Mouse (Mus musculus): ENCODE data around the gene Tango2. TPM values are rescaled to one million over a fixed set of nuclear protein-coding genes. Genes with fewer than 3 reads are reported as not detected.

Tango2 gene
- polyA plus RNA-seq, 1 experiment from 2014 or later: 66.5 TPM

DNA sequence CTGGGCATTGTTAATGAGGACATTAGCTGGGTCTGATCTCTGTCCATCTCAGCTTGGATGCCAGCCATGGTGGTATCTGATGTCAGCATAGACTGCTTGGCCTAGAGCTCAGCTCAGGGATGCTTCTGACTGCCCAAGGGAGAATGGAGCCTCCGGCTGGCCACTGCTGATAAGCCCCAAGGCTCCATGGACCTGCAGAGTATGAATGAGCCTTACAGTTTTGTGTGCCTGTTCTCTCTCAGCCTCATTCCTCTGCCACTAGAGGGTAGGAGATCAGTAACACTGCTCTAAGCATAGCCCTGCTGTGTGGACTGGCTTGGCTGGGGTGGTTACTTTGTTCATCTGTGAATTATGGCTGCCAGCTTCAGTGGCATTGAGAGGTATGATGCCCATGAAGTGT is 5.2 kb upstream of the Tango2 start:
- H3K27me3 ChIP-seq: peaks cover 6% of the 10 kb centered on the region; the same call in 1 of the 2 replicates
- no peak overlapping the region for H3K9ac ChIP-seq (replicated peaks)
- no peak overlapping the region for H3K4me2 ChIP-seq (replicated peaks)
- peaks cover 42% of the 10 kb centered on the region for H3K4me1 ChIP-seq (replicated peaks)
- WGBS: 89% methylated on average over 1 of the region's 1 CpGs
- no peaks in the 10 kb centered on the region for H3K9me3 ChIP-seq
- ATAC-seq: no peak
- H3K36me3 ChIP-seq: peaks cover 16% of the 10 kb centered on the region
- no peak overlapping the region for H3K4me3 ChIP-seq (replicated peaks)
- no peak overlapping the region for H3K27ac ChIP-seq

GRCm38 (mm10) chr16:18351313-18352055 is 3.6 kb upstream of the Tango2 start:
- Histone ChIP-seq H3K27me3 (peaks cover 11% of the 10 kb centered on the region; the same call in 1 of the 2 replicates), H3K36me3 (peaks cover 16% of the 10 kb centered on the region)
- 57% methylated on average over 5 of the region's 5 CpGs for WGBS

GRCm38 (mm10) chr16:18349761-18350325 is 1.9 kb upstream of the Tango2 start:
- Histone ChIP-seq H3K27ac (no peak overlapping the region), H3K4me2 (replicated peaks) (peak overlapping the region; percentile 78), H3K9ac (replicated peaks) (peak overlapping the region; percentile 89), H3K4me3 (replicated peaks) (peak overlapping the region; percentile 90; the same call in 1 of the 2 replicates), H3K27me3 (peaks cover 11% of the 10 kb centered on the region; the same call in 1 of the 2 replicates), H3K4me1 (replicated peaks) (peaks cover 53% of the 10 kb centered on the region), H3K9me3 (no peaks in the 10 kb centered on the region), H3K36me3 (peaks cover 16% of the 10 kb centered on the region)
- ATAC-seq: no peak
- 71% methylated on average over 12 of the region's 12 CpGs for WGBS

More at GRCm38 (mm10) chr16:18351313-18352055, 3.6 kb upstream of the Tango2 start:
- Histone ChIP-seq H3K4me2 (replicated peaks) (no peak overlapping the region), H3K4me3 (replicated peaks) (no peak overlapping the region), H3K9ac (replicated peaks) (no peak overlapping the region), H3K27ac (no peak overlapping the region), H3K4me1 (replicated peaks) (peaks cover 45% of the 10 kb centered on the region), H3K9me3 (no peaks in the 10 kb centered on the region)
- no peak for ATAC-seq

DNA sequence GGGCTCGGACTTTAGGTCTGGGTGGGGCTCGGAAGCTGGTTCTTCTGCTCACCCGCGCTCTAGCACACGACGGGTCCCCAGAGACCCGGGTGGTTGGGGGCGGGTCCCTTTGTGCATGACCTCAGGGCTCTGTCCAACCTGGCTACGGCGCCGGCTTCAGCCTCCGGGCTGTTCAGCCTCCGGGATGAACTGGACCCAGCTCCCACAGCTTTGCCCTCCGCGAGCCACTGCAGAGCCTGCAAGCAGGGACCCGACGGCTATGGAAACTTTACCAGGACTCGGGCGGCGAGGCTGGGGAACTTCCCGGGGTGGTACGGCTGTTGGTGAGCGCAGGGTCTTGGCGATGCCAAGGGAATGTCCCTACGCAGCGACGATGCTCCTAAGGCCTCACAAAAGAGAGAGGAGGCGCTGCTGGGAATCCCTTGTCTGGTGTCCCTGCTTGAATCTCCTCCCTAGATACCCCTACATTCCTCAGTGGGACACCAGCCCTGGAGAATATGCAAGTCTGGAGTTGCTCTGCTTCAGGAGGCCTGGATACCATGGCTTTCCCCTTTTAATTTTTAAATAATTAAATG is 785 bp upstream of the Tango2 start:
- Histone ChIP-seq H3K4me2 (replicated peaks) (peak overlapping the region; percentile 78), H3K27me3 (peaks cover 11% of the 10 kb centered on the region; the same call in 1 of the 2 replicates), H3K27ac (0 out of 2 replicates have a peak overlapping the region, but pooled peaks have one; percentile 35), H3K9ac (replicated peaks) (peak overlapping the region; percentile 89), H3K9me3 (no peaks in the 10 kb centered on the region), H3K4me1 (replicated peaks) (peaks cover 61% of the 10 kb centered on the region), H3K4me3 (replicated peaks) (peak overlapping the region; percentile 90), H3K36me3 (peaks cover 9% of the 10 kb centered on the region; the same call in 1 of the 2 replicates)
- WGBS: under 1% methylated on average over 28 of the region's 28 CpGs
- ATAC-seq: peak; percentile 2

DNA sequence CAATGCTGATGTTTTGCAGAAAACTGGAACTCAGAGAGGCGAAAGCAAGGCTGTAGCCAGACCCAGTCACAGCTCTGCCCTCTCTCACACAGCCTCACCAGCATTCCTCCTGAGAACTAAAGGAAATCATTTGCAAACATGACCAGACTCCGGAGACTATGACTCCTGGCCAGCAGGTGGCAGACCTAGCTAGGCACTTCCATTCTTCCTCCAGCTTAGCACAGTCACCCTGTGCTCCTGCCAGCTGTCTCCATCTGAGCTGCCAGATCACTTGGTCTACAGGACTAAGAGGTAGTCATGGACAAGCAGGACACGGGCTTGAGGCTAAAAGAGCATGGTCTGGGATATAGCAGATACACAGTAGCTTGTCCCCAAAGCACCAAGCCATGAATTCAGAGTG is 2.7 kb downstream of the Tango2 start:
- ATAC-seq: peak; percentile 19
- no peaks in the 10 kb centered on the region for H3K9me3 ChIP-seq
- H3K27me3 ChIP-seq: peaks cover 11% of the 10 kb centered on the region; the same call in 1 of the 2 replicates
- H3K36me3 ChIP-seq: no peaks in the 10 kb centered on the region
- H3K9ac ChIP-seq (replicated peaks): no peak overlapping the region
- no peak overlapping the region for H3K4me2 ChIP-seq (replicated peaks)
- WGBS: 2% methylated on average over 3 of the region's 3 CpGs
- H3K4me3 ChIP-seq (replicated peaks): no peak overlapping the region
- peaks cover 60% of the 10 kb centered on the region for H3K4me1 ChIP-seq (replicated peaks)
- H3K27ac ChIP-seq: peak overlapping the region; percentile 65

DNA sequence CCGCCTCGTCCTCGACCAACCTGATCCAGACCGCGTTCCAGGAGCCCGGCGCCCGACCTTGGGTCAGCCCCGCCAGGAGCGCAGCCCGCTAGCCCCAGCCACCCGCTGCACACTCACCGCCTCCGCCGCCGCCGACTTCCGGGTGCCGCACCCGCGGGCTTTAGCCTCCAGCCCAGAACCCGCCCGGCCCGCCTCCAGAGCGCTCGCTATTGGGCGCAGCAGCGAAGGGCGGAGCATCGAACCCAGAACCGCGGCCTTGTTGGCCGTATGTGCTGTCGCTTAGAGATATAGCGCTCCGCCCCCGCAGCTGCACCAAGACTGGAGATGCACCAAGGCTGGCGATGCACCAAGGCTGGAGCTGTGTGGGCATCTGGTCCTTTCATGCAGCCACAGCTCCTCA is 4.1 kb downstream of the Tango2 start:
- peak overlapping the region; percentile 73 for H3K9ac ChIP-seq (replicated peaks)
- 0 out of 2 replicates have a peak, but pooled peaks cover 5% of the 10 kb centered on the region for H3K27me3 ChIP-seq
- H3K36me3 ChIP-seq: 0 out of 2 replicates have a peak, but pooled peaks cover 3% of the 10 kb centered on the region
- peak overlapping the region; percentile 78 for H3K27ac ChIP-seq
- peaks cover 55% of the 10 kb centered on the region for H3K4me1 ChIP-seq (replicated peaks)
- H3K4me2 ChIP-seq (replicated peaks): peak overlapping the region; percentile 75
- H3K4me3 ChIP-seq (replicated peaks): peak overlapping the region; percentile 56
- peak; percentile 92 for ATAC-seq
- WGBS: under 1% methylated on average over 38 of the region's 38 CpGs
- no peaks in the 10 kb centered on the region for H3K9me3 ChIP-seq

DNA sequence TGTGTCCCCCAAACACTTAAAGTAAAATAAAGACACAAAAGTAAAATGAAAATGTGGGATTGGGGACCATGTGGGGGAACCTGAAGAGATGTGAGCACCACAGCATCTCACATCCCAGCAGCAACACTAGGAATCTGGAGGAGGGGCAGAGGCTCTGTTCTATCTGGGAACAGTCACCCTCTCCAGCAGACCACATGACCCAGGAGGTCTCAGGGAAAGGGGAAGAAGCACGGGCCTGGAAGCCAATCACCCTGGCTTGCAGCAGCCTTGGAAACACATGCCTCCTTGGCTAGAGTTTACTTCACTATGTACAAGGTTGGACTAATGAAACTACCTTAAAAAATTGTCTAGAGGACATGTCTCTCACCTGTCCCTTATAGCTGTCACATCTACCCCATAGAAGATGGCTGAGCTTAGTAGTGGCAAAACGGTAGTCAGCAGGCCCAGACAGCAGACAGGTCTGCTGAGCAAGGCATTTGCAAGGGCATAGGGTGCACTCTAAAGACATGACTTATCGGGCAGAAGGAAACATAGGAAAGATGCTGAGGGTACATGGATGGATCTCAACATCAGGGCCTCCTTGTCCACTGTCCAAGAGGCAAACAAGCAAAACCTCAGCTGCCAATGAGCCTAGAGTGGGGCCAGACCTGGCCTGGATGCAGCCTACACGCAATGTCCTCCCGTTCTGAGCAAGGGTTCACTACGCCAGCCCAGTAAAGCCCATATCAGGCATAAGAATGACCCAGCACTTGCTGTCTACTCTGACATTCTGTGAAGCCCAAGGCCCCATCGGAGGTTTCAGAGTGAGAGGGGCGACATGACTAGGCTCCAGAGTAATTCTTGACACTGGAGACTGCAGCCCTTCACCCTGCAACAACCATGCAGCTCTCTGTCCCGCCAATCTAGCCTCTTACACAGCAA is 5.0 kb downstream of the Tango2 start:
- no peak for ATAC-seq
- H3K4me3 ChIP-seq (replicated peaks): peak overlapping the region; percentile 56
- peak overlapping the region; percentile 78 for H3K27ac ChIP-seq
- WGBS: 45% methylated on average over 9 of the region's 9 CpGs
- no peaks in the 10 kb centered on the region for H3K9me3 ChIP-seq
- peaks cover 12% of the 10 kb centered on the region; the same call in 1 of the 2 replicates for H3K36me3 ChIP-seq
- H3K4me2 ChIP-seq (replicated peaks): peak overlapping the region; percentile 75
- peaks cover 54% of the 10 kb centered on the region for H3K4me1 ChIP-seq (replicated peaks)
- 0 out of 2 replicates have a peak, but pooled peaks cover 5% of the 10 kb centered on the region for H3K27me3 ChIP-seq
- peak overlapping the region; percentile 73 for H3K9ac ChIP-seq (replicated peaks)

GRCm38 (mm10) chr16:18342076-18342475 is 5.8 kb downstream of the Tango2 start:
- Histone ChIP-seq H3K4me2 (replicated peaks) (peak overlapping the region; percentile 75; the same call in 1 of the 2 replicates), H3K4me1 (replicated peaks) (peaks cover 48% of the 10 kb centered on the region)
- 54% methylated on average over 2 of the region's 2 CpGs for WGBS

DNA sequence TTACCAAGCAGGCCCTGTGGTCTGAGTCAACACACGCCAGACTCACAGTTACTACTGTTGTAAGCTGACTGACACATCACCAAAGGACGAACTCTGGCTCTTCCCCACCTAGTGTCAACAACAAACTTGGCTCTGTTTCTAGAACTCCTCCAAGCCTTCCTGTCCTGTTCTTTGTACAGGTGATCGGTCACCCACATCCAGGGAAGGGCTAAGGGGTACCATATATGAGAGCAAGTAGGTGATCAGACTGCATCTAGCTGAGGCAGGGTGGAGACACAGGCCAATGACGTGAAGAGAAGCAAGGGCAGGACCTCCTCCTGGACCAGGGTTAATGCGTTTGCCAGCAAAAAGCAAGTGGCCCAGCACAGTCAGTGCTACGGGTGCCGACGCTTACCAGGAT is 6.3 kb downstream of the Tango2 start:
- no peak overlapping the region for H3K4me2 ChIP-seq (replicated peaks)
- no peak overlapping the region for H3K27ac ChIP-seq
- no peak for ATAC-seq
- WGBS: 88% methylated on average over 8 of the region's 8 CpGs
- no peak overlapping the region for H3K9ac ChIP-seq (replicated peaks)
- peaks cover 48% of the 10 kb centered on the region for H3K4me1 ChIP-seq (replicated peaks)
- no peaks in the 10 kb centered on the region for H3K9me3 ChIP-seq
- H3K27me3 ChIP-seq: 0 out of 2 replicates have a peak, but pooled peaks cover under 1% of the 10 kb centered on the region
- no peak overlapping the region for H3K4me3 ChIP-seq (replicated peaks)
- peaks cover 15% of the 10 kb centered on the region; the same call in 1 of the 2 replicates for H3K36me3 ChIP-seq

More at GRCm38 (mm10) chr16:18342076-18342475, 5.8 kb downstream of the Tango2 start:
- no peak overlapping the region for H3K9ac ChIP-seq (replicated peaks)
- H3K27me3 ChIP-seq: 0 out of 2 replicates have a peak, but pooled peaks cover 4% of the 10 kb centered on the region
- no peak for ATAC-seq
- no peak overlapping the region for H3K4me3 ChIP-seq (replicated peaks)
- no peaks in the 10 kb centered on the region for H3K9me3 ChIP-seq
- H3K36me3 ChIP-seq: peaks cover 15% of the 10 kb centered on the region; the same call in 1 of the 2 replicates
- no peak overlapping the region for H3K27ac ChIP-seq

GRCm38 (mm10) chr16:18339866-18340265 is 8.0 kb downstream of the Tango2 start:
- no peak overlapping the region for H3K9ac ChIP-seq (replicated peaks)
- H3K27me3 ChIP-seq: no peaks in the 10 kb centered on the region
- WGBS: 75% methylated on average over 1 of the region's 1 CpGs
- H3K36me3 ChIP-seq: peaks cover 24% of the 10 kb centered on the region
- no peak for ATAC-seq
- no peaks in the 10 kb centered on the region for H3K9me3 ChIP-seq
- no peak overlapping the region for H3K4me3 ChIP-seq (replicated peaks)
- no peak overlapping the region for H3K27ac ChIP-seq
- peaks cover 41% of the 10 kb centered on the region for H3K4me1 ChIP-seq (replicated peaks)
- no peak overlapping the region for H3K4me2 ChIP-seq (replicated peaks)

GRCm38 (mm10) chr16:18337261-18337660 is 10.6 kb downstream of the Tango2 start:
- Histone ChIP-seq H3K9me3 (no peaks in the 10 kb centered on the region), H3K4me2 (replicated peaks) (no peak overlapping the region), H3K9ac (replicated peaks) (no peak overlapping the region), H3K4me3 (replicated peaks) (no peak overlapping the region), H3K27ac (no peak overlapping the region), H3K36me3 (peaks cover 33% of the 10 kb centered on the region), H3K4me1 (replicated peaks) (peaks cover 21% of the 10 kb centered on the region), H3K27me3 (no peaks in the 10 kb centered on the region)
- 90% methylated on average over 4 of the region's 4 CpGs for WGBS
- ATAC-seq: no peak

All from midbrain, embryonic 13.5 days (tissue).